Mouse (Mus musculus): ENCODE results near the gene Setd5. TPM values are rescaled to one million over a fixed set of nuclear protein-coding genes. Genes with fewer than 3 reads are reported as not detected.

The Setd5 gene
- polyA plus RNA-seq, 1 experiment from 2014 or later: 17.1 TPM

DNA sequence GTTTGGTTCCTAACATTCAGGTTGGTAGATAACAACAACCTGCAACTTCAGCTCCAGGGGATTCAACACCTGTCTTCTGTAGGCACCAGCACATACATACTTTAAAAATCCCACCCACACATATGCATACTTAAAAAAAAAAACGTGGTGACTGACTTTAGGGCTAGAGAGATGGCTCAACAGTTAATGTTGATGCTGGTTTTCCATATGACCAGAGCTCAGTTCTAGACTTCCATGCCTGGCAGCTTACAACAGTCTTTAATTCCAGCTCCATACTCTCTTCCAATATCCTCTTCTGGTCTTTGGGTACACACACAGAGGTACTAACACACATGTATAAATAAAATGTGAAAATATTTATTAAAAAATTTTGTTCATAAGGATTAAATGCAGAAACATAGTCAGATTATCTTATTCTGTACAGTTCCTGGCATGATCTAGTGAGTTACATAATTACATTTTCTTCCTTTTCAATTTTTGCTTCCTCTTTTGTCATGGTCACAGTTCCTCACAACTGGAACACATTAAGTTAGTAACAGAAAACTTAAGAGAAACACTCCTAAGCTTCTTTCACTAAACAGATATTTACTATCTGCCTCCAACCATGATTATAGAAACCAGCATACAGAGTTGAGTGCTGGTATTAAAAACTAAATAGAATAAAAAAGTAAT, 16.1 kb upstream of the Setd5 start:
- no peaks in the 10 kb centered on the region for H3K9me3 ChIP-seq (replicated peaks)
- H3K36me3 ChIP-seq (replicated peaks): peaks cover 88% of the 10 kb centered on the region
- H3K4me2 ChIP-seq: no peak overlapping the region
- H3K27me3 ChIP-seq: no peaks in the 10 kb centered on the region
- no peaks in the 10 kb centered on the region for H3K4me1 ChIP-seq (replicated peaks)
- no peak overlapping the region for H3K27ac ChIP-seq (replicated peaks)
- WGBS (ENCODE audit: insufficient replicate concordance): 60% methylated on average over 1 of the region's 1 CpGs
- no peak for ATAC-seq (ENCODE audit: insufficient read depth)
- no peak overlapping the region for H3K9ac ChIP-seq
- H3K4me3 ChIP-seq (replicated peaks): no peak overlapping the region

GRCm38 (mm10) chr6:113062253-113062652, 14.9 kb upstream of the Setd5 start:
- no peak for ATAC-seq (ENCODE audit: insufficient read depth)
- Histone ChIP-seq H3K27me3 (no peaks in the 10 kb centered on the region), H3K9me3 (replicated peaks) (no peaks in the 10 kb centered on the region), H3K9ac (no peak overlapping the region), H3K27ac (replicated peaks) (no peak overlapping the region), H3K4me1 (replicated peaks) (no peaks in the 10 kb centered on the region), H3K4me2 (no peak overlapping the region), H3K4me3 (replicated peaks) (no peak overlapping the region), H3K36me3 (replicated peaks) (peaks cover 92% of the 10 kb centered on the region)
- WGBS (ENCODE audit: insufficient replicate concordance): 74% methylated on average over 3 of the region's 3 CpGs

GRCm38 (mm10) chr6:113063363-113063762, 13.8 kb upstream of the Setd5 start:
- 75% methylated on average over 10 of the region's 10 CpGs for WGBS (ENCODE audit: insufficient replicate concordance)
- Histone ChIP-seq H3K27me3 (no peaks in the 10 kb centered on the region), H3K4me2 (no peak overlapping the region), H3K27ac (replicated peaks) (no peak overlapping the region), H3K9ac (no peak overlapping the region), H3K4me3 (replicated peaks) (no peak overlapping the region), H3K36me3 (replicated peaks) (peaks cover 93% of the 10 kb centered on the region), H3K4me1 (replicated peaks) (0 out of 2 replicates have a peak, but pooled peaks cover 3% of the 10 kb centered on the region), H3K9me3 (replicated peaks) (no peaks in the 10 kb centered on the region)
- ATAC-seq (ENCODE audit: insufficient read depth): no peak

GRCm38 (mm10) chr6:113065186-113065585, 12.0 kb upstream of the Setd5 start:
- Histone ChIP-seq H3K36me3 (replicated peaks) (peaks cover 93% of the 10 kb centered on the region), H3K27me3 (no peaks in the 10 kb centered on the region), H3K4me1 (replicated peaks) (peaks cover 16% of the 10 kb centered on the region), H3K27ac (replicated peaks) (no peak overlapping the region), H3K9me3 (replicated peaks) (no peaks in the 10 kb centered on the region), H3K4me3 (replicated peaks) (no peak overlapping the region), H3K9ac (no peak overlapping the region), H3K4me2 (no peak overlapping the region)
- ATAC-seq (ENCODE audit: insufficient read depth): no peak
- 82% methylated on average over 3 of the region's 3 CpGs for WGBS (ENCODE audit: insufficient replicate concordance)

- Histone ChIP-seq H3K4me1 (replicated peaks) (peaks cover 31% of the 10 kb centered on the region), H3K9ac (no peak overlapping the region), H3K27ac (replicated peaks) (peak overlapping the region; percentile 20; the same call in 1 of the 2 replicates), H3K4me3 (replicated peaks) (no peak overlapping the region), H3K4me2 (no peak overlapping the region), H3K27me3 (no peaks in the 10 kb centered on the region), H3K36me3 (replicated peaks) (peaks cover 69% of the 10 kb centered on the region), H3K9me3 (replicated peaks) (no peaks in the 10 kb centered on the region)
- no peak for ATAC-seq (ENCODE audit: insufficient read depth)
- WGBS (ENCODE audit: insufficient replicate concordance): 75% methylated on average over 1 of the region's 1 CpGs
Measured at GRCm38 (mm10) chr6:113069154-113069553, 8.0 kb upstream of the Setd5 start.

- peaks cover 12% of the 10 kb centered on the region for H3K36me3 ChIP-seq (replicated peaks)
- H3K4me1 ChIP-seq (replicated peaks): peaks cover 40% of the 10 kb centered on the region
- H3K9ac ChIP-seq: peak overlapping the region; percentile 93
- no peaks in the 10 kb centered on the region for H3K27me3 ChIP-seq
- peak overlapping the region; percentile 100 for H3K27ac ChIP-seq (replicated peaks)
- H3K4me2 ChIP-seq: peak overlapping the region; percentile 85
- no peak for ATAC-seq (ENCODE audit: insufficient read depth)
- H3K9me3 ChIP-seq (replicated peaks): no peaks in the 10 kb centered on the region
- WGBS (ENCODE audit: insufficient replicate concordance): 15% methylated on average over 3 of the region's 3 CpGs
- H3K4me3 ChIP-seq (replicated peaks): peak overlapping the region; percentile 73
Measured at GRCm38 (mm10) chr6:113075261-113075660, 1.9 kb upstream of the Setd5 start.

DNA sequence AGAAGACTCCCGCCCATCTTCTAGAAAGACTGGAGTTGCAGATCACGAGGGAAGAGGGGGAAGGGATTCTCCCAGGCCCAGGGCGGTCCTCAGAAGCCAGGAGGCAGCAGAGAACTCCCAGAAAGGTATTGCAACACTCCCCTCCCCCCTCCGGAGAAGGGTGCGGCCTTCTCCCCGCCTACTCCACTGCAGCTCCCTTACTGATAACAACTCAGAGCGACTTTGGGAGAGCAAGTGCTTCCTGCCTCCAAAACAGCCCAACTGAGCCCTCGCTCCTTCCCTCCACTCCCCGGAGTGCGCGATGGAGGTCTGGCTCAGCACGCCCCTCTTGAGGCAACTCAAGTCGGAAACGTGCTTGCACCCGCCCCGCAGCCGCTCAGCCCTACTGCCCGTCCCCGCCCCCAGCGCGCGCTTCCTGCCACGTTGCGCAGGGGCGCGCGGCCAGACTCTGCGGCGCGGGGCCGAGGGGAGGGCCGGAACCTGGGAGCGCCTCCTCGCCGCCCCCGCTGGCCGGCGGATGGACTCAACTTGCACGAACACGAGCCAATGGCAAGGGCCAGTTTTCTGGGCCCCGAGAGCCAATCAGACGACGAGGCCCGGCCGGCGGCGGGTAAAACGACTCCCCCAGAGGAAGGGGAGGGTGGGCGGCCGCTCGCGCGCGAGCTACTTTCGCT, 1.0 kb upstream of the Setd5 start:
- peak overlapping the region; percentile 73 for H3K4me3 ChIP-seq (replicated peaks)
- peak overlapping the region; percentile 100 for H3K27ac ChIP-seq (replicated peaks)
- peaks cover 42% of the 10 kb centered on the region for H3K4me1 ChIP-seq (replicated peaks)
- H3K9ac ChIP-seq: peak overlapping the region; percentile 93
- H3K9me3 ChIP-seq (replicated peaks): no peaks in the 10 kb centered on the region
- H3K27me3 ChIP-seq: no peaks in the 10 kb centered on the region
- ATAC-seq (ENCODE audit: insufficient read depth): peak; percentile 68
- under 1% methylated on average over 54 of the region's 55 CpGs for WGBS (ENCODE audit: insufficient replicate concordance)
- peaks cover 10% of the 10 kb centered on the region for H3K36me3 ChIP-seq (replicated peaks)
- H3K4me2 ChIP-seq: peak overlapping the region; percentile 85

DNA sequence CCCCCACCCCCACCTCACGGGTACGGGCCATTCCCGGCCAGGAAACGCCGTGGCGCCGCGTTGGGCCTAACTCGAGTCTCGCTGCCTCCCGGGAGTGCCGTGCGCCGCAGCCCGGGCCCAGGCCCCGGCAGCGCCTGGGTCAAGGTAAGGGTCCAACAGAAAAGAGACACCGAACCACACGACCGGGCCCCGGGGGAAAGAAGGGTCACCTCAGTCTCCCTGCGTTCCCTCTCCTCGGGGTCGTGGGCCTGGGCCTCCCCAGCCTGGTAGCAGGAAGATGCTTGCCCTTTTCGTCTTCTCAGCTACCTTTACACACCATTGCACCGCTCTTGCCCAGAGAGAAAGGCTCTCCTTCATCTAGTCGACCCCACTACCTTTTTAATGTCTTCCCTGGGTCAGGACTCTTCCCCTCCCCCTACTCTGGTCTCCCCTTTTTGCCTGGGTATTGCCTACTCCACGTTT, 435 bp downstream of the Setd5 start:
- peak overlapping the region; percentile 73 for H3K4me3 ChIP-seq (replicated peaks)
- no peaks in the 10 kb centered on the region for H3K27me3 ChIP-seq
- under 1% methylated on average over 28 of the region's 28 CpGs for WGBS (ENCODE audit: insufficient replicate concordance)
- H3K4me1 ChIP-seq (replicated peaks): peaks cover 50% of the 10 kb centered on the region
- no peaks in the 10 kb centered on the region for H3K9me3 ChIP-seq (replicated peaks)
- H3K4me2 ChIP-seq: peak overlapping the region; percentile 85
- H3K27ac ChIP-seq (replicated peaks): peak overlapping the region; percentile 100
- H3K9ac ChIP-seq: peak overlapping the region; percentile 85
- no peak for ATAC-seq (ENCODE audit: insufficient read depth)
- H3K36me3 ChIP-seq (replicated peaks): peaks cover 7% of the 10 kb centered on the region; the same call in 1 of the 2 replicates

- H3K4me2 ChIP-seq: peak overlapping the region; percentile 85
- no peaks in the 10 kb centered on the region for H3K9me3 ChIP-seq (replicated peaks)
- 0 out of 2 replicates have a peak, but pooled peaks cover 7% of the 10 kb centered on the region for H3K36me3 ChIP-seq (replicated peaks)
- no peaks in the 10 kb centered on the region for H3K27me3 ChIP-seq
- peak overlapping the region; percentile 100 for H3K27ac ChIP-seq (replicated peaks)
- H3K9ac ChIP-seq: peak overlapping the region; percentile 85
- WGBS (ENCODE audit: insufficient replicate concordance): under 1% methylated on average over 18 of the region's 18 CpGs
- H3K4me3 ChIP-seq (replicated peaks): peak overlapping the region; percentile 73
- peaks cover 48% of the 10 kb centered on the region for H3K4me1 ChIP-seq (replicated peaks)
- no peak for ATAC-seq (ENCODE audit: insufficient read depth)
Measured at GRCm38 (mm10) chr6:113078031-113078721, 1.0 kb downstream of the Setd5 start.

GRCm38 (mm10) chr6:113079492-113079891, 2.3 kb downstream of the Setd5 start:
- 0 out of 2 replicates have a peak, but pooled peaks cover 3% of the 10 kb centered on the region for H3K36me3 ChIP-seq (replicated peaks)
- ATAC-seq (ENCODE audit: insufficient read depth): no peak
- peak overlapping the region; percentile 73 for H3K4me3 ChIP-seq (replicated peaks)
- H3K27ac ChIP-seq (replicated peaks): peak overlapping the region; percentile 49
- H3K4me2 ChIP-seq: peak overlapping the region; percentile 85
- 8% methylated on average over 3 of the region's 3 CpGs for WGBS (ENCODE audit: insufficient replicate concordance)
- H3K9ac ChIP-seq: peak overlapping the region; percentile 55
- no peaks in the 10 kb centered on the region for H3K9me3 ChIP-seq (replicated peaks)
- H3K4me1 ChIP-seq (replicated peaks): peaks cover 40% of the 10 kb centered on the region
- no peaks in the 10 kb centered on the region for H3K27me3 ChIP-seq

GRCm38 (mm10) chr6:113082229-113082628, 5.1 kb downstream of the Setd5 start:
- peak overlapping the region; percentile 6; the same call in 1 of the 2 replicates for H3K27ac ChIP-seq (replicated peaks)
- WGBS (ENCODE audit: insufficient replicate concordance): 28% methylated on average over 6 of the region's 6 CpGs
- H3K4me3 ChIP-seq (replicated peaks): no peak overlapping the region; the same call in 1 of the 2 replicates
- 0 out of 2 replicates have a peak, but pooled peaks cover 6% of the 10 kb centered on the region for H3K36me3 ChIP-seq (replicated peaks)
- no peak overlapping the region for H3K9ac ChIP-seq
- peak overlapping the region; percentile 51 for H3K4me2 ChIP-seq
- no peaks in the 10 kb centered on the region for H3K9me3 ChIP-seq (replicated peaks)
- ATAC-seq (ENCODE audit: insufficient read depth): no peak
- H3K27me3 ChIP-seq: no peaks in the 10 kb centered on the region
- peaks cover 29% of the 10 kb centered on the region for H3K4me1 ChIP-seq (replicated peaks)
